Comparison of ENCODE assay signal across 50 mouse cellular contexts in genomic region chr5:87764546-87764945, GRCm38 (mm10). TPM values are rescaled to one million over a fixed set of nuclear protein-coding genes. Genes with fewer than 3 reads are reported as not detected.
"Had no signal": no experiment of that assay in that cellular context is flagged by ENCODE, and none has a peak within 500 bp of the region (broad histone marks: within the 10 kb centered on the region; RNA-seq: fewer than 3 reads in every experiment).

No protein-coding gene starts in this region.

- H3K36me3 ChIP-seq: heart, embryonic 12.5 days; heart, embryonic 13.5 days; heart, embryonic 15.5 days; hindbrain, embryonic 10.5 days; hindbrain, embryonic 12.5 days; hindbrain, embryonic 13.5 days; hindbrain, embryonic 15.5 days; intestine, embryonic 15.5 days; kidney, embryonic 15.5 days had no signal

- DNase-seq: heart, postnatal 10 days; heart, postnatal 14 days; heart, postnatal 36 days; heart, postnatal 4 days; kidney, adult 11 months; kidney, adult 18-20 months; kidney, adult 2 months; kidney, adult 8-10 months; kidney, adult 9 months; kidney, postnatal 10 days; kidney, postnatal 14 days; kidney, postnatal 25 days; kidney, postnatal 36 days; kidney, postnatal 4 days; layer of hippocampus, adult 9-11 months; layer of hippocampus, postnatal 36 days had no signal

- H3K27me3 ChIP-seq: heart, embryonic 12.5 days; heart, embryonic 13.5 days; heart, embryonic 15.5 days; hindbrain, embryonic 12.5 days; hindbrain, embryonic 13.5 days; hindbrain, embryonic 15.5 days; intestine, embryonic 15.5 days; kidney, embryonic 15.5 days had no signal

- H3K9me3 ChIP-seq: heart, embryonic 12.5 days; heart, embryonic 13.5 days; heart, embryonic 15.5 days; hindbrain, embryonic 10.5 days; hindbrain, embryonic 12.5 days; hindbrain, embryonic 13.5 days; hindbrain, embryonic 15.5 days; intestine, embryonic 15.5 days; kidney, embryonic 15.5 days had no signal

- H3K4me3 ChIP-seq: heart, embryonic 12.5 days; heart, embryonic 13.5 days; heart, embryonic 15.5 days; hindbrain, embryonic 10.5 days; hindbrain, embryonic 12.5 days; hindbrain, embryonic 13.5 days; hindbrain, embryonic 15.5 days; intestine, embryonic 15.5 days; kidney, embryonic 15.5 days; layer of hippocampus, adult 2 months; left cerebral cortex, adult 2 months had no signal

- H3K27ac ChIP-seq: heart, embryonic 13.5 days; heart, embryonic 15.5 days; hindbrain, embryonic 10.5 days; hindbrain, embryonic 12.5 days; hindbrain, embryonic 13.5 days; hindbrain, embryonic 14.5 days; hindbrain, embryonic 15.5 days; hindbrain, postnatal 0 days; intestine, embryonic 15.5 days; kidney, embryonic 15.5 days; kidney, postnatal 0 days; layer of hippocampus, adult 2 months; left cerebral cortex, adult 2 months had no signal

- H3K4me1 ChIP-seq: heart, embryonic 12.5 days; heart, embryonic 13.5 days; heart, embryonic 15.5 days; hindbrain, embryonic 10.5 days; hindbrain, embryonic 12.5 days; hindbrain, embryonic 13.5 days; hindbrain, embryonic 15.5 days; intestine, embryonic 15.5 days; kidney, embryonic 15.5 days had no signal

RNA-seq across cellular contexts. Expression of gene Csn1s2a, which starts 9.8 kb away (rescaled TPM):
- total RNA-seq: heart, postnatal 10 days; heart, postnatal 14 days; heart, postnatal 25 days; heart, postnatal 36 days; heart, postnatal 4 days; hematopoietic stem cell, adult 5-6 weeks; hindbrain, postnatal 0 days; layer of hippocampus, adult 18-20 months; layer of hippocampus, adult 2 months; layer of hippocampus, adult 8-10 months; layer of hippocampus, postnatal 10 days; layer of hippocampus, postnatal 14 days; layer of hippocampus, postnatal 25 days; layer of hippocampus, postnatal 36 days; left cerebral cortex, adult 18-20 months; left cerebral cortex, adult 2 months had no signal
- polyA plus RNA-seq: heart, embryonic 11.5 days; heart, embryonic 12.5 days; heart, embryonic 13.5 days; heart, embryonic 14.5 days; heart, embryonic 15.5 days; heart, embryonic 16.5 days; heart, postnatal 0 days; hindbrain, embryonic 10.5 days; hindbrain, embryonic 11.5 days; hindbrain, embryonic 12.5 days; hindbrain, embryonic 13.5 days; hindbrain, embryonic 14.5 days; hindbrain, embryonic 15.5 days; hindbrain, embryonic 16.5 days; hindbrain, postnatal 0 days; inflammation-experienced regulatory T-cells, adult 6 months; intestine, embryonic 14.5 days; intestine, embryonic 15.5 days; intestine, embryonic 16.5 days; kidney, adult 2 months; kidney, embryonic 14.5 days; kidney, embryonic 15.5 days; kidney, embryonic 16.5 days; kidney, postnatal 0 days; large intestine, adult 2 months had no signal

RNA-seq across cellular contexts. Expression of gene Csn1s2b, which starts 43.3 kb away (rescaled TPM):
- total RNA-seq: heart, postnatal 10 days; heart, postnatal 14 days; heart, postnatal 25 days; heart, postnatal 36 days; heart, postnatal 4 days; hematopoietic stem cell, adult 5-6 weeks; hindbrain, postnatal 0 days; layer of hippocampus, adult 18-20 months; layer of hippocampus, adult 2 months; layer of hippocampus, adult 8-10 months; layer of hippocampus, postnatal 10 days; layer of hippocampus, postnatal 14 days; layer of hippocampus, postnatal 25 days; layer of hippocampus, postnatal 36 days; left cerebral cortex, adult 18-20 months; left cerebral cortex, adult 2 months had no signal
- polyA plus RNA-seq: heart, embryonic 11.5 days; heart, embryonic 12.5 days; heart, embryonic 13.5 days; heart, embryonic 14.5 days; heart, embryonic 15.5 days; heart, embryonic 16.5 days; heart, postnatal 0 days; hindbrain, embryonic 10.5 days; hindbrain, embryonic 11.5 days; hindbrain, embryonic 12.5 days; hindbrain, embryonic 13.5 days; hindbrain, embryonic 15.5 days; hindbrain, embryonic 16.5 days; hindbrain, postnatal 0 days; intestine, embryonic 14.5 days; intestine, embryonic 15.5 days; intestine, embryonic 16.5 days; kidney, adult 2 months; kidney, embryonic 14.5 days; kidney, embryonic 15.5 days; kidney, embryonic 16.5 days; kidney, postnatal 0 days; large intestine, adult 2 months had no signal
